Mouse (Mus musculus) brain, embryonic 14.5 days (tissue): ENCODE data around the gene Gigyf1.

Source experiments
- CTCF ChIP-seq: fragments of 200-500 bp; IDR thresholded peaks from 2 replicates; pipeline ENCODE4 v1.5.1; 2012; ENCODE audit warnings: inconsistent platforms, mild to moderate bottlenecking, moderate library complexity, borderline replicate concordance; ENCODE audit not compliant: insufficient read depth, insufficient read length; ENCODE audit errors: extremely low read depth
- POLR2A ChIP-seq: fragments of 200-500 bp; IDR thresholded peaks from 2 replicates; pipeline ENCODE4 v1.6.1; 2012; ENCODE audit warnings: mild to moderate bottlenecking, inconsistent platforms, borderline replicate concordance; ENCODE audit not compliant: poor library complexity, insufficient read depth, insufficient read length, severe bottlenecking; ENCODE audit errors: extremely low read depth

DNA sequence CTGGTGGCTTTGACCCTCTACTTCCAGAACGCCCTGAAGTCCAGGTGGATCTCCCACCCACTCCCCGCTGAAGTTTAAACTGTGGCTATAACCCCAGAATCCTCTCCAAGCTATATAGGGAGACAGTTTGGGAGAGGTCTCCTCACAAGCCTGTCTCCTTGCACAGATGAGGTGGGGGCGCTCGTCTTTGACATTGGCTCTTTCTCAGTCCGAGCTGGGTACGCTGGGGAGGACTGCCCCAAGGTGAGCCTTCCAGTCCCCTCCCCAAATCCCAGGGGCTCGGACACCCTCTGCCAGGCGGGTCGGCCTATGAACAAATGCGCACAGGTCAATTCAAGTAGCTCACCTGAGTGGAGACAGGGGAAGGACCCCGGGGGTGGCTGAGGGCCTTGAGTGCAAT is 35.5 kb downstream of the Gigyf1 start:
- TF ChIP-seq CTCF (no peak), POLR2A (no peak)
